Mouse (Mus musculus) CH12.LX (cell line): ENCODE data around the gene Itga9.

Experiments used
- CTCF ChIP-seq, 2 experiments: IDR thresholded peaks in 1 of 2; conservative IDR thresholded peaks in 1 of 2; 2 replicates each; pipeline ENCODE4 v1.5.1; 2011 to 2012; ENCODE audit warnings: low read depth in 2 of 2, low read length in 2 of 2, improper control_type of control experiment in 1 of 2, inconsistent platforms in 1 of 2, mild to moderate bottlenecking in 1 of 2, moderate library complexity in 1 of 2
- ELF1 ChIP-seq: IDR thresholded peaks from 2 replicates; pipeline ENCODE4 v1.6.1; 2014; ENCODE audit warnings: low read depth, mild to moderate bottlenecking, inconsistent platforms, low read length, improper control_type of control experiment
- EP300 ChIP-seq: IDR thresholded peaks from 2 replicates; pipeline ENCODE4 v1.6.1; 2011; ENCODE audit warnings: low read length, improper control_type of control experiment
- ETS1 ChIP-seq: conservative IDR thresholded peaks from 2 replicates; pipeline ENCODE4 v1.6.1; 2012; ENCODE audit warnings: low read depth, mild to moderate bottlenecking, inconsistent platforms, low read length, improper control_type of control experiment, moderate library complexity
- GABPA ChIP-seq: IDR thresholded peaks from 2 replicates; pipeline ENCODE4 v1.6.1; 2012; ENCODE audit warnings: low read depth, low read length, improper control_type of control experiment, inconsistent platforms; ENCODE audit not compliant: insufficient replicate concordance
- HCFC1 ChIP-seq: IDR thresholded peaks from 2 replicates; pipeline ENCODE4 v1.6.1; 2012; ENCODE audit warnings: low read depth, mild to moderate bottlenecking, inconsistent platforms, low read length, improper control_type of control experiment
- JUND ChIP-seq: conservative IDR thresholded peaks from 2 replicates; pipeline ENCODE4 v1.6.1; 2011; ENCODE audit warnings: low read depth, low read length, improper control_type of control experiment
- MAX ChIP-seq: IDR thresholded peaks from 2 replicates; pipeline ENCODE4 v1.6.1; 2011; ENCODE audit warnings: low read length, improper control_type of control experiment
- NRF1 ChIP-seq: IDR thresholded peaks from 2 replicates; pipeline ENCODE4 v1.6.1; 2014; ENCODE audit warnings: low read depth, mild to moderate bottlenecking, inconsistent platforms, low read length, improper control_type of control experiment, moderate library complexity
- POLR2A ChIP-seq: IDR thresholded peaks from 2 replicates; pipeline ENCODE4 v1.6.1; 2011; ENCODE audit warnings: low read depth, mild to moderate bottlenecking, improper control_type of control experiment, low read length
- RCOR1 ChIP-seq: conservative IDR thresholded peaks from 2 replicates; pipeline ENCODE4 v1.6.1; 2012; ENCODE audit warnings: low read depth, mild to moderate bottlenecking, inconsistent platforms, low read length, improper control_type of control experiment
- TBP ChIP-seq: conservative IDR thresholded peaks from 2 replicates; pipeline ENCODE4 v1.6.1; 2011; ENCODE audit warnings: low read depth, low read length, improper control_type of control experiment
- ZNF384 ChIP-seq: IDR thresholded peaks from 2 replicates; pipeline ENCODE4 v1.6.1; 2012; ENCODE audit warnings: low read depth, low read length, improper control_type of control experiment, inconsistent platforms

DNA sequence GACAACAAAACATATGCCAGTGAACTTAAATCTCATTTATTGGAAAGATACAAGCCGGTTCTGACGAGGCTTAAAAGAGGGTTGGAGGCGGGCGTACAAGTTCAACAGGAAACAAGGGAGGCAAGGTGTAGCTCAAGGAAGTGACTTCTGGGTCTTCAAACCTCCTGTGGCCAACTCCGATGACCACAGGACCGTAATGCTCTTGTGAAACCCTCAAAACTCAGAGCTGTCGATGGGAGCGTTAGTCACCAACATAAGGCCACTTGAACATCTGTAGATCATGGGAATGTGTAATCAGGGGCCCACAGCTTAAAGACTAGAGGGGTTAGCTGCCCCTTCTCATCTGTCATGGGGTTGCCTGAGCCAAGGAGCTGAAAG is 195.4 kb downstream of the Itga9 start:
- TF ChIP-seq NRF1: no peak
- no peak for TF ChIP-seq EP300
- no peak for TF ChIP-seq POLR2A
- TF ChIP-seq CTCF (conservative IDR thresholded peaks at IDR 0.05 in 1 of 2, IDR thresholded peaks at IDR 0.05 in 1 of 2; ENCODE audit: low read depth in 2 of 2, low read length in 2 of 2): no peak
- no peak for TF ChIP-seq HCFC1
- no peak for TF ChIP-seq JUND
- no peak for TF ChIP-seq TBP
- no peak for TF ChIP-seq MAX
- no peak for TF ChIP-seq ELF1
- TF ChIP-seq ZNF384: no peak
- no peak for TF ChIP-seq GABPA
- TF ChIP-seq ETS1: no peak
- TF ChIP-seq RCOR1: no peak
